In the genomic region with DNA sequence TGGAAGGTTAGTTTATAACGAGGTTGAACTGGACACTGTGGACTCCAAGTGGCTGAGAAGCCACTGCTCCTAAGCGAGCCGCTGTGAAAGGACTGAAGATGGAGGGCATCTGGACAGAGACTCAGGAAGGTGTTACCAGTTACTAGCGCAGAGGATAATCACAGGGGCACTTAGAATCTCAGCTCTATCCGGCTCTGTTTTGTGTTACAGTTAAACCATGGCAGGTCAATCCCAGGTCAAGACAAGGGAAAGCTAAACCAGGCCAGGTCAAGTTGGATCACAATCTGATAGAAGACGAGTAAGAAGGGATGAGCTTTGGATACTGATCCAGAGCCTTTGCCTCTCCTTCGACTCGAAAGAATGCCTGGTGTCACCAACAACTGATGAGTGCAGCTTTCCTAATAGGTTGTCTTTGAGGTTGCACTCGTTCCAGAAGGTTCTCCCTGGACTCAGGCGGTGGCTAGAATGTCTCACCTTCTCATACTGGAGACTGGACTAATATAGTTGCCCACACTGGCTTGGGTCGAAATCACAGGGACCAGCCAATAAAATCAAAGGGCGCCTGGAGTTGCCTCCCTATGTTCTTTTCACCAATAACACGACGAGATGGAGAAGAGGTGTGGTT, we compare ENCODE assay signal across 8 mouse cellular contexts. TPM values are rescaled to one million over a fixed set of nuclear protein-coding genes. Genes with fewer than 3 reads are reported as not detected.
DNase-seq lines count a peak whose midpoint lies in the region; ATAC-seq and TF ChIP-seq lines count a peak whose summit lies in the region.

No protein-coding gene starts in this region.

- no peak overlapping the region; the same call in 1 of the 2 replicates for H3K9ac ChIP-seq in embryonic facial prominence, embryonic 11.5 days (replicated peaks; ENCODE audit: low read length)
- peak overlapping the region; percentile 30 for H3K9ac ChIP-seq in midbrain, embryonic 16.5 days (ENCODE audit: low read depth, low read length)

- ATAC-seq in embryonic facial prominence, embryonic 11.5 days (replicated peaks; ENCODE audit: insufficient number of reproducible peaks, low FRiP score, low TSS enrichment, low read depth), result no peak
- ATAC-seq in inflammation-experienced regulatory T-cells, adult 6 months, result peak; percentile 20
- ATAC-seq in midbrain, embryonic 16.5 days, result no peak

- 11% methylated on average over 14 of the region's 14 CpGs for WGBS in embryonic facial prominence, embryonic 11.5 days
- 14% methylated on average over 14 of the region's 14 CpGs for WGBS in midbrain, embryonic 16.5 days

- no peak for TF ChIP-seq CTCF in layer of hippocampus, adult 2 months (conservative IDR thresholded peaks at IDR 0.05)

- no peaks in the 10 kb centered on the region for H3K9me3 ChIP-seq in embryonic facial prominence, embryonic 11.5 days (replicated peaks; ENCODE audit: control insufficient read depth, low read length)
- no peaks in the 10 kb centered on the region for H3K9me3 ChIP-seq in midbrain, embryonic 16.5 days (replicated peaks; ENCODE audit: control insufficient read depth, low read length, poor library complexity, severe bottlenecking)

- H3K4me3 ChIP-seq in layer of hippocampus, adult 2 months, result peak overlapping the region; percentile 63
- peak overlapping the region; percentile 79; the same call in 1 of the 2 replicates for H3K4me3 ChIP-seq in embryonic facial prominence, embryonic 11.5 days (ENCODE audit: low read depth, low read length)
- H3K4me3 ChIP-seq in midbrain, embryonic 16.5 days (ENCODE audit: low read depth, low read length), result peak overlapping the region; percentile 79

- H3K27ac ChIP-seq in layer of hippocampus, adult 2 months, result peak overlapping the region; percentile 96
- H3K27ac ChIP-seq in embryonic facial prominence, embryonic 11.5 days (replicated peaks; ENCODE audit: low read depth, low read length), result no peak overlapping the region
- peak overlapping the region; percentile 76 for H3K27ac ChIP-seq in midbrain, embryonic 16.5 days (ENCODE audit: low read length)

- no peaks in the 10 kb centered on the region for H3K36me3 ChIP-seq in embryonic facial prominence, embryonic 11.5 days (replicated peaks; ENCODE audit: control insufficient read depth, insufficient read depth, low read depth, low read length)
- no peaks in the 10 kb centered on the region for H3K36me3 ChIP-seq in midbrain, embryonic 16.5 days (ENCODE audit: control insufficient read depth, insufficient read depth, low read length)

- H3K4me2 ChIP-seq in embryonic facial prominence, embryonic 11.5 days (ENCODE audit: low read depth, low read length), result peak overlapping the region; percentile 29
- H3K4me2 ChIP-seq in midbrain, embryonic 16.5 days (ENCODE audit: low read length), result peak overlapping the region; percentile 86

- no peak for DNase-seq in layer of hippocampus, adult 2 months (ENCODE audit: low spot score in 2 of 2)
- DNase-seq in layer of hippocampus, adult 8-10 months (ENCODE audit: low spot score in 2 of 2), result no peak
- DNase-seq in embryonic facial prominence, embryonic 11.5 days (ENCODE audit: low spot score), result no peak
- DNase-seq in gastrocnemius, postnatal 14 days, result no peak
- DNase-seq in right cerebral cortex, postnatal 4 days, result no peak
- DNase-seq in right cerebral cortex, adult 2 months (ENCODE audit: low spot score in 2 of 2), result no peak

- no peaks in the 10 kb centered on the region for H3K27me3 ChIP-seq in embryonic facial prominence, embryonic 11.5 days (ENCODE audit: control insufficient read depth, insufficient read depth, low read length)
- no peaks in the 10 kb centered on the region for H3K27me3 ChIP-seq in midbrain, embryonic 16.5 days (ENCODE audit: control insufficient read depth, insufficient read depth, low read depth, low read length)

- intact Hi-C loops in gastrocnemius, postnatal 14 days (cut with DNase I; ENCODE audit: low total_unique reads), result loop anchor here (5.0 kb wide), 1 partner anchor 72 kb away; no protein-coding TSS in a partner anchor

- no peaks in the 10 kb centered on the region; the same call in 1 of the 2 replicates for H3K4me1 ChIP-seq in embryonic facial prominence, embryonic 11.5 days (ENCODE audit: control insufficient read depth, insufficient read depth, low read length)
- H3K4me1 ChIP-seq in midbrain, embryonic 16.5 days (ENCODE audit: control insufficient read depth, insufficient read depth, low read length), result peaks cover 60% of the 10 kb centered on the region

RNA-seq across cellular contexts. Expression of gene Dnajb5, which starts 0.5 kb away (rescaled TPM):
- 100 to 1,000 TPM; 187 to 211 TPM for total RNA-seq in layer of hippocampus, adult 2 months (2021)
- total RNA-seq in layer of hippocampus, adult 8-10 months (2022), result 100 to 1,000 TPM; 162 to 202 (median 187) TPM
- polyA plus RNA-seq in embryonic facial prominence, embryonic 11.5 days (2014; fragmentation: Nextera tagmentation; extraction: Ambion mirVana), result 8.6 and 9.7 TPM in 2 replicates
- 1 to 10 TPM; 2.1 to 5.3 (median 2.3) TPM for polyA plus RNA-seq in inflammation-experienced regulatory T-cells, adult 6 months (2017; shearing (Covaris generic))
- polyA plus RNA-seq in midbrain, embryonic 16.5 days (2015; fragmentation: Nextera tagmentation; extraction: Ambion mirVana), result 53.8 and 56.8 TPM in 2 replicates
- total RNA-seq in gastrocnemius, postnatal 14 days (2021), result 100 to 1,000 TPM; 118 to 161 TPM

RNA-seq across cellular contexts. Expression of gene 1700022I11Rik, which starts 20.2 kb away (rescaled TPM):
- not detected for total RNA-seq in layer of hippocampus, adult 2 months (2021)
- not detected for total RNA-seq in layer of hippocampus, adult 8-10 months (2022)
- polyA plus RNA-seq in embryonic facial prominence, embryonic 11.5 days (2014; fragmentation: Nextera tagmentation; extraction: Ambion mirVana), result 0.70 and 0.76 TPM in 2 replicates
- polyA plus RNA-seq in inflammation-experienced regulatory T-cells, adult 6 months (2017; shearing (Covaris generic)), result 1 to 10 TPM in 1 of 3 experiments, under 1 TPM in 1, not detected in 1; 0.35 to 1.1 TPM
- polyA plus RNA-seq in midbrain, embryonic 16.5 days (2015; fragmentation: Nextera tagmentation; extraction: Ambion mirVana), result 0.43 and 0.57 TPM in 2 replicates
- total RNA-seq in gastrocnemius, postnatal 14 days (2021), result not detected

RNA-seq across cellular contexts. Expression of gene Phf24, which starts 32.7 kb away (rescaled TPM):
- 100 to 1,000 TPM; 154 to 155 TPM for total RNA-seq in layer of hippocampus, adult 2 months (2021)
- 100 to 1,000 TPM; 148 to 179 (median 158) TPM for total RNA-seq in layer of hippocampus, adult 8-10 months (2022)
- 0.43 and 0.80 TPM in 2 replicates for polyA plus RNA-seq in embryonic facial prominence, embryonic 11.5 days (2014; fragmentation: Nextera tagmentation; extraction: Ambion mirVana)
- polyA plus RNA-seq in inflammation-experienced regulatory T-cells, adult 6 months (2017; shearing (Covaris generic)), result not detected
- 44.1 and 45.8 TPM in 2 replicates for polyA plus RNA-seq in midbrain, embryonic 16.5 days (2015; fragmentation: Nextera tagmentation; extraction: Ambion mirVana)
- under 1 TPM; 0.45 to 0.66 TPM for total RNA-seq in gastrocnemius, postnatal 14 days (2021)

RNA-seq across cellular contexts. Expression of gene Vcp, which starts 51.1 kb away (rescaled TPM):
- 100 to 1,000 TPM; 171 to 184 TPM for total RNA-seq in layer of hippocampus, adult 2 months (2021)
- total RNA-seq in layer of hippocampus, adult 8-10 months (2022), result 100 to 1,000 TPM; 174 to 191 (median 185) TPM
- 686 and 688 TPM in 2 replicates for polyA plus RNA-seq in embryonic facial prominence, embryonic 11.5 days (2014; fragmentation: Nextera tagmentation; extraction: Ambion mirVana)
- polyA plus RNA-seq in inflammation-experienced regulatory T-cells, adult 6 months (2017; shearing (Covaris generic)), result 100 to 1,000 TPM; 144 to 162 (median 154) TPM
- polyA plus RNA-seq in midbrain, embryonic 16.5 days (2015; fragmentation: Nextera tagmentation; extraction: Ambion mirVana), result 498 and 509 TPM in 2 replicates
- total RNA-seq in gastrocnemius, postnatal 14 days (2021), result 100 to 1,000 TPM; 260 to 262 TPM

Comparison
In these comparisons a context has a peak if more than half of its experiments do, and no peak if none do; other contexts are left out.
1. RNA of gene Phf24, which starts 32.7 kb away (total RNA-seq): 148 to 179 TPM in layer of hippocampus, adult 8-10 months and 154 to 155 TPM in layer of hippocampus, adult 2 months; 0.45 to 0.66 TPM in gastrocnemius, postnatal 14 days; every median in the first group is over 10 times any median in the second.
2. Peak in every context shown above with its lines, with median percentiles within 50 percentile points of each other: H3K4me3 ChIP-seq.